Mouse (Mus musculus): ENCODE data around the gene Gng13. TPM values are rescaled to one million over a fixed set of nuclear protein-coding genes. Genes with fewer than 3 reads are reported as not detected.

The Gng13 gene
- total and polyA plus RNA-seq, 2 experiments, result not detected

DNA sequence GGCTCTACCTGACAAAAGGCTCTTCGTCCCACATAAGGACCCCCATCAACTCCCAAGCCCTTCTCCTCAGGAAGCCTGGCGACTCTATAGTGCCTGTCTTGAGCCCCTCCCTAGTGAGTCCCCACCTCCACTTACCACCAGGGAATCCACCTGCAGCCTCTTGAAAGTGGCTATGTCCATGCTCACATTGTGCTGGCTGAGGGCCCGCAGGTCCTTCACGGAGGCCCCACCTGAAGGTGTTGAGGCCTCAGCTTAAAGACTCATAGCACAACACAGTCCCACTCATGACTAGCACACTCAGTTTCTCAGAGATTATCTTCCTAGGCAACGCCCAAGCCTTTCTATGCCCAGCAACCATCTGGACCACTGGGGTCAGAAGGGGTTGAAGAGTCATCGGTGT lies 32.3 kb downstream of the Gng13 start:
- Histone ChIP-seq H3K4me1 (ENCODE audit: control insufficient read depth, insufficient read depth, low read length) (no peaks in the 10 kb centered on the region), H3K9ac (ENCODE audit: low read depth, low read length) (no peak overlapping the region), H3K27me3 (ENCODE audit: control insufficient read depth, insufficient read depth, low read length) (no peaks in the 10 kb centered on the region), H3K36me3 (ENCODE audit: control insufficient read depth, insufficient read depth, low read length) (no peaks in the 10 kb centered on the region), H3K4me3 (ENCODE audit: insufficient read depth, low read depth, low read length) (no peak overlapping the region), H3K27ac (replicated peaks; ENCODE audit: insufficient read depth, low read depth, low read length) (no peak overlapping the region), H3K79me2 (ENCODE audit: control insufficient read depth, insufficient read depth, low read length) (no peaks in the 10 kb centered on the region)
- TF ChIP-seq POLR2A (IDR thresholded peaks at IDR 0.05; ENCODE audit: extremely low read depth, insufficient read depth, low read length), result no peak
- no peak for TF ChIP-seq CTCF (IDR thresholded peaks at IDR 0.05; ENCODE audit: low read depth, low read length)
- WGBS, result 85% methylated on average over 6 of the region's 6 CpGs
- no peak for DNase-seq (ENCODE audit: extremely low read depth, low read depth, low spot score)

DNA sequence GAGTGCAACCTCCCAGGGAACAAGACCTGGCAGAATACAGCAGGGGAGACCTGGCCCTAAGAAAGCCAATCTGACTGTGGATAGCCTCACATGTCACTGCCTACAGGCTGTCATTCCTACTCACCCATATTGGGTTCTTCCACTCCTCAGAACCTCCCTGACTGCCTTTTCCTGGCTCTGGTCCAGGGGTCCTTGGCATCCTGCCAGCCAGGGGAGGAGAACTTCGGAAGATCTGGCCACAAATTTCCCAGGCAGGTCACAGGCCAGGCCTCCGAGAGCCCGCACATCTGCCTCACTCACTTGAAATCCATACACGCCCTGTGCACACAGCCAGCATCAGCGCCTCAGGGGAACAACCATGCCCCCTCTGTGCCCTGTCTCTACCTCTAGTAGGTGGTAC lies 34.5 kb downstream of the Gng13 start:
- WGBS, result 30% methylated on average over 5 of the region's 5 CpGs
- Histone ChIP-seq H3K27ac (replicated peaks; ENCODE audit: insufficient read depth, low read depth, low read length) (no peak overlapping the region), H3K27me3 (ENCODE audit: control insufficient read depth, insufficient read depth, low read length) (no peaks in the 10 kb centered on the region), H3K79me2 (ENCODE audit: control insufficient read depth, insufficient read depth, low read length) (no peaks in the 10 kb centered on the region), H3K36me3 (ENCODE audit: control insufficient read depth, insufficient read depth, low read length) (no peaks in the 10 kb centered on the region), H3K9ac (ENCODE audit: low read depth, low read length) (no peak overlapping the region), H3K4me1 (ENCODE audit: control insufficient read depth, insufficient read depth, low read length) (no peaks in the 10 kb centered on the region), H3K4me3 (ENCODE audit: insufficient read depth, low read depth, low read length) (no peak overlapping the region)
- TF ChIP-seq POLR2A (IDR thresholded peaks at IDR 0.05; ENCODE audit: extremely low read depth, insufficient read depth, low read length) (no peak), CTCF (IDR thresholded peaks at IDR 0.05; ENCODE audit: low read depth, low read length) (no peak)
- no peak for DNase-seq (ENCODE audit: extremely low read depth, low read depth, low spot score)

GRCm38 (mm10) chr17:25754241-25754640 lies 37.3 kb downstream of the Gng13 start, which contains the start of gene Msln:
Gene Msln (minus strand): TSS chr17:25754378.
- no peaks in the 10 kb centered on the region for H3K4me1 ChIP-seq (ENCODE audit: control insufficient read depth, insufficient read depth, low read length)
- DNase-seq (ENCODE audit: extremely low read depth, low read depth, low spot score), result no peak

DNA sequence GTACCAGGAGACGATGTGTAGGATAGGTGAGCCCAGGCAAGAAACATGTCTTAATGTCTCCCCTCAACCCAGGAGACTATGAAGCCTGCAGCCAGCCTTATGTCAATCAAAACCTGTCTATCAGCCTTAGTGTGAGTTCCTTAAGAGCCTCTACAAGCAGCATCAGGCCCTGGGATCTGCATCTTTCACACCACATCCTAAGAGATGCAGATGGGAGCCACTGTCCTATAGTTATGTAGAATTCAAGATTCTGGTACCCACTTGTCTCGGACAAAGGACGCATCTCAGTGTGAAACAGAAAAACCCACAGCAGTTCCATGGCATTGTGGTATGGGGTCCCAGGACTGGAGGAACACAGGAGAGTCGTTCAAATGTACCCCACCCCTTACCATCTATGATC lies 38.1 kb downstream of the Gng13 start:
- H3K9ac ChIP-seq (ENCODE audit: low read depth, low read length), result no peak overlapping the region
- H3K4me3 ChIP-seq (ENCODE audit: insufficient read depth, low read depth, low read length), result no peak overlapping the region
- 76% methylated on average over 4 of the region's 4 CpGs for WGBS
- TF ChIP-seq CTCF (IDR thresholded peaks at IDR 0.05; ENCODE audit: low read depth, low read length) (no peak), POLR2A (IDR thresholded peaks at IDR 0.05; ENCODE audit: extremely low read depth, insufficient read depth, low read length) (no peak)
- no peak overlapping the region for H3K27ac ChIP-seq (replicated peaks; ENCODE audit: insufficient read depth, low read depth, low read length)
- no peaks in the 10 kb centered on the region for H3K4me1 ChIP-seq (ENCODE audit: control insufficient read depth, insufficient read depth, low read length)
- no peaks in the 10 kb centered on the region for H3K36me3 ChIP-seq (ENCODE audit: control insufficient read depth, insufficient read depth, low read length)
- no peaks in the 10 kb centered on the region for H3K79me2 ChIP-seq (ENCODE audit: control insufficient read depth, insufficient read depth, low read length)
- H3K27me3 ChIP-seq (ENCODE audit: control insufficient read depth, insufficient read depth, low read length), result no peaks in the 10 kb centered on the region
- DNase-seq (ENCODE audit: extremely low read depth, low read depth, low spot score), result no peak

More at GRCm38 (mm10) chr17:25754241-25754640, 37.3 kb downstream of the Gng13 start, which contains the start of gene Msln:
- Histone ChIP-seq H3K9ac (ENCODE audit: low read depth, low read length) (no peak within 1 kb of the TSS), H3K27me3 (ENCODE audit: control insufficient read depth, insufficient read depth, low read length) (no peaks in the 10 kb centered on the region), H3K79me2 (ENCODE audit: control insufficient read depth, insufficient read depth, low read length) (no peaks in the 10 kb centered on the region), H3K36me3 (ENCODE audit: control insufficient read depth, insufficient read depth, low read length) (no peaks in the 10 kb centered on the region), H3K4me3 (ENCODE audit: insufficient read depth, low read depth, low read length) (no peak within 1 kb of the TSS), H3K27ac (replicated peaks; ENCODE audit: insufficient read depth, low read depth, low read length) (no peak within 1 kb of the TSS)
- 88% methylated on average over 9 of the region's 9 CpGs for WGBS
- TF ChIP-seq POLR2A (IDR thresholded peaks at IDR 0.05; ENCODE audit: extremely low read depth, insufficient read depth, low read length) (no peak), CTCF (IDR thresholded peaks at IDR 0.05; ENCODE audit: low read depth, low read length) (no peak)

DNA sequence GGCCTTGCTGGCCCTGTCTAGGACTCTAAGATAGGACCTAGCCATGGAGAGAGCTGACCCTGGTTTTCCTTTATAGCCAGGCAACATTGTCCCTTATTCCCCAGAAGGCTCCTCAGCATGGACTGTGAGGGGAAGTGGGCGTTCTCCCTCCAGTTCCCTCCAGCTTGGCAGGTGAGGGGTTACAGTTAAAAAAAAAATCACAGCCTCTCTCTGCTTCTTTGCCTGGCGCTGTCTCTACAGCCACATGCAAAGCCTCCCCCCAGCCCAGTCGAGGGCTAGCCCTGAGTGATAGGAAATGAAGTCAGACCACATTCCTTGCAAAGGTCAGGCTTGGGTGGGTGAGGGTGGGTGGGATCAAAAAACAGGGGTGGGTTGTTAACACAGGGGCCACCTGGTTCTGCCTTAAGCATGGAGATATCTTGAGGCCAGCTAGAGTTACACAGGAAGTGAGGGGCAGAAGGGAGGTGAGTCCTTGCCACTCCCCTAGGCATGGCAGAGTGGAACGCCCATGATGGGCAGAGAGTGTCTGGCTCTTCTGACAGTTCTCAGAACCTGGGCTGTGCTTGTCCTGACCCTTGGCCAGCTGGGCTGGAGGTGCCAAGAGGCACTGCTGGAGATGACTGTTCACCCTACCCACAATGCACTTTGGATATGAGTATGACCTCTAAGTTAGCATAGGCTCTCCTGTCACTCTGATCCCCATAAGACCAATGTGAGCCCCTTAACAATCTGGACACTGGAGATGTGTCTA lies 38.8 kb downstream of the Gng13 start:
- Histone ChIP-seq H3K9ac (ENCODE audit: low read depth, low read length) (no peak overlapping the region), H3K79me2 (ENCODE audit: control insufficient read depth, insufficient read depth, low read length) (no peaks in the 10 kb centered on the region), H3K4me3 (ENCODE audit: insufficient read depth, low read depth, low read length) (no peak overlapping the region), H3K4me1 (ENCODE audit: control insufficient read depth, insufficient read depth, low read length) (no peaks in the 10 kb centered on the region), H3K27me3 (ENCODE audit: control insufficient read depth, insufficient read depth, low read length) (no peaks in the 10 kb centered on the region), H3K27ac (replicated peaks; ENCODE audit: insufficient read depth, low read depth, low read length) (no peak overlapping the region), H3K36me3 (ENCODE audit: control insufficient read depth, insufficient read depth, low read length) (no peaks in the 10 kb centered on the region)
- WGBS, result 39% methylated on average over 4 of the region's 4 CpGs
- DNase-seq (ENCODE audit: extremely low read depth, low read depth, low spot score), result no peak
- TF ChIP-seq CTCF (IDR thresholded peaks at IDR 0.05; ENCODE audit: low read depth, low read length) (no peak), POLR2A (IDR thresholded peaks at IDR 0.05; ENCODE audit: extremely low read depth, insufficient read depth, low read length) (no peak)

Measured in liver, adult 2 months (tissue).